Mouse (Mus musculus): ENCODE measurements around the gene Mccc2. TPM values are rescaled to one million over a fixed set of nuclear protein-coding genes. Genes with fewer than 3 reads are reported as not detected.
"Not testable (repeated sequence)": the region's sequence is repeated elsewhere in the genome, so short reads cannot be mapped to it uniquely, and the experiment has no call there.

The Mccc2 gene
- total RNA-seq (2014; fragmentation: Nextera tagmentation) (12.3 and 17.4 TPM in 2 replicates), total RNA-seq (2017) (17.3 and 28.7 TPM in 2 replicates)

- peak; percentile 99 for ATAC-seq (replicated peaks; ENCODE audit: poor library complexity, severe bottlenecking)
Observed at GRCm38 (mm10) chr13:100014906-100015895, at the start of gene Mccc2. Gene Mccc2, minus strand, starts transcription at chr13:100015639.

GRCm38 (mm10) chr13:100063936-100064335, 48.5 kb upstream of the Mccc2 start:
- ATAC-seq (replicated peaks; ENCODE audit: poor library complexity, severe bottlenecking), result no peak

- ATAC-seq (replicated peaks; ENCODE audit: poor library complexity, severe bottlenecking), result not testable (repeated sequence)
Observed at GRCm38 (mm10) chr13:100057738-100058137, 42.3 kb upstream of the Mccc2 start.

- no peak for ATAC-seq (replicated peaks; ENCODE audit: poor library complexity, severe bottlenecking)
Observed at GRCm38 (mm10) chr13:100026013-100026412, 10.6 kb upstream of the Mccc2 start.

- ATAC-seq (replicated peaks; ENCODE audit: poor library complexity, severe bottlenecking), result no peak
Observed at GRCm38 (mm10) chr13:100016891-100017290, 1.5 kb upstream of the Mccc2 start.

GRCm38 (mm10) chr13:100015937-100016336, 498 bp upstream of the Mccc2 start:
- ATAC-seq (replicated peaks; ENCODE audit: poor library complexity, severe bottlenecking), result no peak

- ATAC-seq (replicated peaks; ENCODE audit: poor library complexity, severe bottlenecking), result peak; percentile 42; the same call in 1 of the 2 replicates
Observed at GRCm38 (mm10) chr13:100005911-100006496, 9.4 kb downstream of the Mccc2 start.

GRCm38 (mm10) chr13:100001790-100002196, 13.6 kb downstream of the Mccc2 start:
- peak; percentile 98 for ATAC-seq (replicated peaks; ENCODE audit: poor library complexity, severe bottlenecking)

GRCm38 (mm10) chr13:99999078-99999477, 16.4 kb downstream of the Mccc2 start:
- peak; percentile 40; the same call in 1 of the 2 replicates for ATAC-seq (replicated peaks; ENCODE audit: poor library complexity, severe bottlenecking)

- ATAC-seq (replicated peaks; ENCODE audit: poor library complexity, severe bottlenecking), result no peak
Observed at GRCm38 (mm10) chr13:99998099-99998498, 17.3 kb downstream of the Mccc2 start.

- ATAC-seq (replicated peaks; ENCODE audit: poor library complexity, severe bottlenecking), result no peak
Observed at GRCm38 (mm10) chr13:99989592-99989991, 25.8 kb downstream of the Mccc2 start.

- no peak for ATAC-seq (replicated peaks; ENCODE audit: poor library complexity, severe bottlenecking)
Observed at GRCm38 (mm10) chr13:99983320-99983719, 32.1 kb downstream of the Mccc2 start.

- ATAC-seq (replicated peaks; ENCODE audit: poor library complexity, severe bottlenecking), result no peak
Observed at GRCm38 (mm10) chr13:99979406-99979805, 36.0 kb downstream of the Mccc2 start.

- no peak for ATAC-seq (replicated peaks; ENCODE audit: poor library complexity, severe bottlenecking)
Observed at GRCm38 (mm10) chr13:99970089-99970488, 45.4 kb downstream of the Mccc2 start.

GRCm38 (mm10) chr13:99967013-99967678, 48.3 kb downstream of the Mccc2 start:
- no peak for ATAC-seq (replicated peaks; ENCODE audit: poor library complexity, severe bottlenecking)

- no peak for ATAC-seq (replicated peaks; ENCODE audit: poor library complexity, severe bottlenecking)
Observed at GRCm38 (mm10) chr13:99963814-99964213, 51.6 kb downstream of the Mccc2 start.

- ATAC-seq (replicated peaks; ENCODE audit: poor library complexity, severe bottlenecking), result no peak
Observed at GRCm38 (mm10) chr13:99961661-99962060, 53.8 kb downstream of the Mccc2 start.

- ATAC-seq (replicated peaks; ENCODE audit: poor library complexity, severe bottlenecking), result peak; percentile 99
Observed at GRCm38 (mm10) chr13:99955591-99955944, 59.9 kb downstream of the Mccc2 start.

GRCm38 (mm10) chr13:99954902-99955590, 60.4 kb downstream of the Mccc2 start:
- peak; percentile 49 for ATAC-seq (replicated peaks; ENCODE audit: poor library complexity, severe bottlenecking)

- no peak for ATAC-seq (replicated peaks; ENCODE audit: poor library complexity, severe bottlenecking)
Observed at GRCm38 (mm10) chr13:99947417-99947816, 68.0 kb downstream of the Mccc2 start.

All from granulocyte monocyte progenitor cell, adult 5-6 weeks (primary cell).